Mouse (Mus musculus) lung, postnatal 25 days (tissue): ENCODE data around the gene Rnf185.

ENCODE experiments used
- DNase-seq: peaks from one replicate; pipeline ENCODE4 v3.0.0; 2022; ENCODE audit warnings: low spot score

Rnf185 gene

GRCm38 (mm10) chr11:3443091-3443490 is 9.1 kb downstream of the Rnf185 start:
- no peak for DNase-seq

- DNase-seq, result no peak
Measured at GRCm38 (mm10) chr11:3442677-3443076, 9.5 kb downstream of the Rnf185 start.

GRCm38 (mm10) chr11:3441696-3442443 is 10.3 kb downstream of the Rnf185 start:
- DNase-seq, result peak; percentile 52

- no peak for DNase-seq
Measured at GRCm38 (mm10) chr11:3437621-3438020, 14.5 kb downstream of the Rnf185 start.

GRCm38 (mm10) chr11:3433809-3434208 is 18.4 kb downstream of the Rnf185 start:
- DNase-seq, result no peak

GRCm38 (mm10) chr11:3431976-3432603 is 20.1 kb downstream of the Rnf185 start:
- no peak for DNase-seq

- DNase-seq, result no peak
Measured at GRCm38 (mm10) chr11:3431515-3431914, 20.6 kb downstream of the Rnf185 start.

GRCm38 (mm10) chr11:3428632-3429031 is 23.5 kb downstream of the Rnf185 start:
- DNase-seq, result no peak

GRCm38 (mm10) chr11:3427697-3428230 is 24.4 kb downstream of the Rnf185 start:
- DNase-seq, result no peak

GRCm38 (mm10) chr11:3422242-3422641 is 29.9 kb downstream of the Rnf185 start:
- DNase-seq, result no peak

- DNase-seq, result no peak
Measured at GRCm38 (mm10) chr11:3418741-3419140, 33.4 kb downstream of the Rnf185 start.

GRCm38 (mm10) chr11:3417795-3418194 is 34.4 kb downstream of the Rnf185 start:
- peak; percentile 45 for DNase-seq

- DNase-seq, result no peak
Measured at GRCm38 (mm10) chr11:3416399-3416798, 35.8 kb downstream of the Rnf185 start.

- peak; percentile 52 for DNase-seq
Measured at GRCm38 (mm10) chr11:3412111-3412510, 40.1 kb downstream of the Rnf185 start.

GRCm38 (mm10) chr11:3408997-3409732 is 43.0 kb downstream of the Rnf185 start, which contains the start of gene Limk2:
Gene Limk2, minus strand, starts transcription at chr11:3409189.
- DNase-seq, result peak; percentile 92

- DNase-seq, result no peak
Measured at GRCm38 (mm10) chr11:3408131-3408996, 43.8 kb downstream of the Rnf185 start.

GRCm38 (mm10) chr11:3404287-3405047 is 47.7 kb downstream of the Rnf185 start:
- no peak for DNase-seq

GRCm38 (mm10) chr11:3403024-3403423 is 49.1 kb downstream of the Rnf185 start:
- DNase-seq, result peak; percentile 28

GRCm38 (mm10) chr11:3398318-3398717 is 53.8 kb downstream of the Rnf185 start:
- no peak for DNase-seq

GRCm38 (mm10) chr11:3396562-3396961 is 55.6 kb downstream of the Rnf185 start:
- no peak for DNase-seq

GRCm38 (mm10) chr11:3396091-3396490 is 56.1 kb downstream of the Rnf185 start:
- DNase-seq, result no peak
